Mouse (Mus musculus): Measurements from ENCODE around the gene Hist1h2af. TPM values are rescaled to one million over a fixed set of nuclear protein-coding genes. Genes with fewer than 3 reads are reported as not detected.

Gene Hist1h2af
- total and polyA plus RNA-seq, 3 experiments, result 530 to 1,681 (median 1,417) TPM

DNA sequence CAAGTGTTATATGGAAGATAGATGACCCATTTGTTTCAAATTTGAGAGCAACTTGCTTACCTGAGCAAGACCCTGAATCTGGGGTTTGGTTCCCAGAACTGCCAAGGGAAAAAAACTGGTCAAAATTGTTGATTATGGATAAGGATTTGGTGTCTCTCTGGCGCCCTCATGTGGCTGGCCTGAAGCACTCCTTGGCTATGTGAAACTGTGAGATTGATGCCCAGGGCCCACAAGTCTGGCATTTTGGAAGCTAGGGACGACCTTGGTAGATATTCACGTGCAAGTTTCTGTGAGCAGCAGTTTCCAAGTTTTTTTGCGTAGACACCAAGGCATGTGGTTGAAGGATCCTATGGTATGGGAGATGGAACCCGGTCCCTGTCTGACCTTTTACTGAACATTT is 9.1 kb upstream of the Hist1h2af start:
- Histone ChIP-seq H3K36me3 (replicated peaks) (no peaks in the 10 kb centered on the region), H3K4me3 (ENCODE audit: low read depth, low read length) (no peak overlapping the region; the same call in 1 of the 2 replicates), H3K4me1 (ENCODE audit: insufficient read depth, low read depth, low read length) (peaks cover 59% of the 10 kb centered on the region), H3K27me3 (ENCODE audit: insufficient read depth, low read length) (no peaks in the 10 kb centered on the region), H3K9me3 (replicated peaks) (no peaks in the 10 kb centered on the region)
- no peak for DNase-seq (ENCODE audit: low spot score)
- TF ChIP-seq GATA2 (IDR thresholded peaks at IDR 0.05; ENCODE audit: borderline replicate concordance, low read depth, low read length) (no peak), CTCF (IDR thresholded peaks at IDR 0.05; ENCODE audit: low read depth, low read length) (peak; percentile 84)
- ATAC-seq (ENCODE audit: extremely low read depth, insufficient number of reproducible peaks, low FRiP score, poor library complexity, severe bottlenecking), result peak; percentile 45

DNA sequence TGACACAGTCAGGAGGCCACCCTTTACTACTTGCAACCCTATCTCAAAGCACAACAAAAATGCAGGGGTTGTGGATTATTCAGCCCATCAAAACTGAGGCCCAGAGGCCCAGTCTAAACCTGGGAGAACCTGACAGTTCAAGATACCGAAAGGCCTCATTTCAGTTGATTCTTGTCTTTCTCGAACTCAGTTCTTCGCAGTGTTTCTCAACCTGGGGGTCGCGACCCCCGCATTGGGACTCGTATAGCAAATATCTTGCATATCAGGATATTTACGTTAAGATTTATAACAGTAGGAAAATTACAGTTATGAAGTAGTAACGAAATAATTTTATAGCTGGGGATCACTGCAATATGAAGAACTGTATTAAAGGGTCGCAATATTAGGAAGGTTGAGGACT is 7.8 kb upstream of the Hist1h2af start:
- Histone ChIP-seq H3K36me3 (replicated peaks) (no peaks in the 10 kb centered on the region), H3K4me3 (ENCODE audit: low read depth, low read length) (peak overlapping the region; percentile 30; the same call in 1 of the 2 replicates), H3K4me1 (ENCODE audit: insufficient read depth, low read depth, low read length) (peaks cover 47% of the 10 kb centered on the region), H3K9me3 (replicated peaks) (no peaks in the 10 kb centered on the region), H3K27me3 (ENCODE audit: insufficient read depth, low read length) (no peaks in the 10 kb centered on the region)
- TF ChIP-seq POLR2AphosphoS5 (IDR thresholded peaks at IDR 0.05; ENCODE audit: insufficient replicate concordance, low read depth, low read length), result no peak
- no peak for TF ChIP-seq GATA1 (IDR thresholded peaks at IDR 0.05; ENCODE audit: borderline replicate concordance, low read length)
- TF ChIP-seq CTCF (IDR thresholded peaks at IDR 0.05; ENCODE audit: low read depth, low read length), result no peak
- no peak for TF ChIP-seq GATA2 (IDR thresholded peaks at IDR 0.05; ENCODE audit: borderline replicate concordance, low read depth, low read length)
- TF ChIP-seq TAL1 (conservative IDR thresholded peaks at IDR 0.05; ENCODE audit: low read depth, low read length), result no peak
- no peak for DNase-seq (ENCODE audit: low spot score)
- ATAC-seq (ENCODE audit: extremely low read depth, insufficient number of reproducible peaks, low FRiP score, poor library complexity, severe bottlenecking), result no peak

DNA sequence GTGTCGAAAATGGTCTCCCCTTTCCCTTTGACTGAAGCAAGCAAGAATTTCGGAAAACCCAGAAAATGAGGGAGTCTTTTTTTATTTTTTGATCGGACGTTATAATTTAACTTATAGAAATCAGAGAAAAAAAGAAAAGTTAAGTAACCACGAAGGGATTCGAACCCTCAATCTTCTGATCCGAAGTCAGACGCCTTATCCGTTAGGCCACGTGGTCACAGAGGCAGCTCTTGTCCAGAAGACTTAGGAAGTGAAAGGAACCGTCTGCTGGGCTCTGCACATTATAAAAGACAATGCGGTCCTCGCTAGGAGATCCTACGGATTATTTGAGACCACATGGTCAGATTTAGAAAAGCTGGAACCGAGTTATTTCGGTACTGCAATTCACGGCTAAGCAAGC is 7.4 kb upstream of the Hist1h2af start:
- TF ChIP-seq GATA2 (IDR thresholded peaks at IDR 0.05; ENCODE audit: borderline replicate concordance, low read depth, low read length), result no peak
- TF ChIP-seq GATA1 (IDR thresholded peaks at IDR 0.05; ENCODE audit: borderline replicate concordance, low read length), result no peak
- TF ChIP-seq POLR2AphosphoS5 (IDR thresholded peaks at IDR 0.05; ENCODE audit: insufficient replicate concordance, low read depth, low read length), result no peak
- no peak for TF ChIP-seq CTCF (IDR thresholded peaks at IDR 0.05; ENCODE audit: low read depth, low read length)
- TF ChIP-seq TAL1 (conservative IDR thresholded peaks at IDR 0.05; ENCODE audit: low read depth, low read length), result no peak
- H3K4me3 ChIP-seq (ENCODE audit: low read depth, low read length), result peak overlapping the region; percentile 52; the same call in 1 of the 2 replicates
- no peaks in the 10 kb centered on the region for H3K36me3 ChIP-seq (replicated peaks)
- no peak for ATAC-seq (ENCODE audit: extremely low read depth, insufficient number of reproducible peaks, low FRiP score, poor library complexity, severe bottlenecking)
- H3K27me3 ChIP-seq (ENCODE audit: insufficient read depth, low read length), result no peaks in the 10 kb centered on the region
- H3K9me3 ChIP-seq (replicated peaks), result no peaks in the 10 kb centered on the region
- H3K4me1 ChIP-seq (ENCODE audit: insufficient read depth, low read depth, low read length), result peaks cover 44% of the 10 kb centered on the region
- DNase-seq (ENCODE audit: low spot score), result no peak

- ATAC-seq (ENCODE audit: extremely low read depth, insufficient number of reproducible peaks, low FRiP score, poor library complexity, severe bottlenecking) (no peak), DNase-seq (ENCODE audit: low spot score) (no peak)
- Histone ChIP-seq H3K4me3 (ENCODE audit: low read depth, low read length) (no peak overlapping the region), H3K4me1 (ENCODE audit: insufficient read depth, low read depth, low read length) (peaks cover 44% of the 10 kb centered on the region), H3K36me3 (replicated peaks) (no peaks in the 10 kb centered on the region), H3K9me3 (replicated peaks) (no peaks in the 10 kb centered on the region), H3K27me3 (ENCODE audit: insufficient read depth, low read length) (no peaks in the 10 kb centered on the region)
- TF ChIP-seq GATA1 (IDR thresholded peaks at IDR 0.05; ENCODE audit: borderline replicate concordance, low read length), result no peak
- no peak for TF ChIP-seq GATA2 (IDR thresholded peaks at IDR 0.05; ENCODE audit: borderline replicate concordance, low read depth, low read length)
- no peak for TF ChIP-seq CTCF (IDR thresholded peaks at IDR 0.05; ENCODE audit: low read depth, low read length)
- no peak for TF ChIP-seq TAL1 (conservative IDR thresholded peaks at IDR 0.05; ENCODE audit: low read depth, low read length)
- no peak for TF ChIP-seq POLR2AphosphoS5 (IDR thresholded peaks at IDR 0.05; ENCODE audit: insufficient replicate concordance, low read depth, low read length)
Observed at GRCm38 (mm10) chr13:23529005-23529404, 4.7 kb upstream of the Hist1h2af start.

GRCm38 (mm10) chr13:23529480-23530165 is 4.1 kb upstream of the Hist1h2af start:
- ATAC-seq (ENCODE audit: extremely low read depth, insufficient number of reproducible peaks, low FRiP score, poor library complexity, severe bottlenecking) (no peak), DNase-seq (ENCODE audit: low spot score) (no peak)
- TF ChIP-seq TAL1 (conservative IDR thresholded peaks at IDR 0.05; ENCODE audit: low read depth, low read length) (no peak), GATA2 (IDR thresholded peaks at IDR 0.05; ENCODE audit: borderline replicate concordance, low read depth, low read length) (no peak), CTCF (IDR thresholded peaks at IDR 0.05; ENCODE audit: low read depth, low read length) (no peak), GATA1 (IDR thresholded peaks at IDR 0.05; ENCODE audit: borderline replicate concordance, low read length) (no peak), POLR2AphosphoS5 (IDR thresholded peaks at IDR 0.05; ENCODE audit: insufficient replicate concordance, low read depth, low read length) (no peak)
- Histone ChIP-seq H3K4me3 (ENCODE audit: low read depth, low read length) (peak overlapping the region; percentile 35; the same call in 1 of the 2 replicates), H3K4me1 (ENCODE audit: insufficient read depth, low read depth, low read length) (peaks cover 40% of the 10 kb centered on the region), H3K9me3 (replicated peaks) (no peaks in the 10 kb centered on the region), H3K36me3 (replicated peaks) (no peaks in the 10 kb centered on the region), H3K27me3 (ENCODE audit: insufficient read depth, low read length) (no peaks in the 10 kb centered on the region)

GRCm38 (mm10) chr13:23530181-23530900 is 3.4 kb upstream of the Hist1h2af start:
- DNase-seq (ENCODE audit: low spot score) (no peak), ATAC-seq (ENCODE audit: extremely low read depth, insufficient number of reproducible peaks, low FRiP score, poor library complexity, severe bottlenecking) (no peak)
- Histone ChIP-seq H3K4me1 (ENCODE audit: insufficient read depth, low read depth, low read length) (peaks cover 33% of the 10 kb centered on the region), H3K4me3 (ENCODE audit: low read depth, low read length) (peak overlapping the region; percentile 69), H3K36me3 (replicated peaks) (no peaks in the 10 kb centered on the region), H3K27me3 (ENCODE audit: insufficient read depth, low read length) (no peaks in the 10 kb centered on the region), H3K9me3 (replicated peaks) (no peaks in the 10 kb centered on the region)
- TF ChIP-seq CTCF (IDR thresholded peaks at IDR 0.05; ENCODE audit: low read depth, low read length), result no peak
- TF ChIP-seq GATA1 (IDR thresholded peaks at IDR 0.05; ENCODE audit: borderline replicate concordance, low read length), result no peak
- TF ChIP-seq GATA2 (IDR thresholded peaks at IDR 0.05; ENCODE audit: borderline replicate concordance, low read depth, low read length), result no peak
- no peak for TF ChIP-seq TAL1 (conservative IDR thresholded peaks at IDR 0.05; ENCODE audit: low read depth, low read length)
- no peak for TF ChIP-seq POLR2AphosphoS5 (IDR thresholded peaks at IDR 0.05; ENCODE audit: insufficient replicate concordance, low read depth, low read length)

Measured in G1E (cell line).